Mouse (Mus musculus) ES-Bruce4 (cell line): Measurements from ENCODE around the gene Palm2. TPM values are rescaled to one million over a fixed set of nuclear protein-coding genes. Genes with fewer than 3 reads are reported as not detected.

Source experiments
- H3K27ac ChIP-seq: 2 replicates; pipeline ENCODE4 v1.5.1; 2012; ENCODE audit warnings: low read length, inconsistent platforms; ENCODE audit not compliant: insufficient read depth
- H3K27me3 ChIP-seq: 2 replicates; pipeline ENCODE4 v1.6.1; 2012; ENCODE audit warnings: mild to moderate bottlenecking, low read length, inconsistent platforms; ENCODE audit not compliant: control insufficient read depth, poor library complexity, insufficient read depth, severe bottlenecking
- H3K36me3 ChIP-seq: 2 replicates; pipeline ENCODE4 v1.6.1; 2012; ENCODE audit warnings: inconsistent platforms, mild to moderate bottlenecking, low read length, moderate library complexity; ENCODE audit not compliant: control insufficient read depth, poor library complexity, insufficient read depth, severe bottlenecking
- H3K4me1 ChIP-seq: one replicate; pipeline ENCODE4 v1.8.1; 2011; ENCODE audit warnings: low read length; ENCODE audit not compliant: control insufficient read depth, insufficient read depth
- H3K4me3 ChIP-seq: 2 replicates; pipeline ENCODE4 v1.5.1; 2011; ENCODE audit warnings: low read depth, mild to moderate bottlenecking, low read length
- H3K9ac ChIP-seq: 2 replicates; pipeline ENCODE4 v1.6.1; 2012; ENCODE audit warnings: low read depth, mild to moderate bottlenecking, inconsistent platforms; ENCODE audit not compliant: poor library complexity, severe bottlenecking
- H3K9me3 ChIP-seq: replicated peaks from 2 replicates; pipeline ENCODE4 v1.6.1; 2012; ENCODE audit warnings: mild to moderate bottlenecking, low read length, inconsistent platforms; ENCODE audit not compliant: control insufficient read depth, poor library complexity, insufficient read depth, severe bottlenecking
- CTCF ChIP-seq: IDR thresholded peaks from one replicate; pipeline ENCODE4 v1.8.1; 2011; ENCODE audit warnings: low read depth, low read length
- EP300 ChIP-seq: IDR thresholded peaks from 2 replicates; pipeline ENCODE4 v1.6.1; 2011; ENCODE audit warnings: low read depth, low read length; ENCODE audit not compliant: insufficient read depth
- POLR2A ChIP-seq: IDR thresholded peaks from one replicate; pipeline ENCODE4 v1.8.1; 2011; ENCODE audit warnings: low read length; ENCODE audit not compliant: insufficient read depth
- polyA plus RNA-seq: library from polyadenylated mRNA; stranded (reverse); fragments of >200 nt; gene quantifications from 2 replicates; pipeline ENCODE4 v1.2.4, GENCODE M21; 2011; ENCODE audit warnings: low read depth; ENCODE audit not compliant: missing spikeins, insufficient read depth, insufficient read length

The Palm2 gene
- polyA plus RNA-seq, 1 experiment: 3.4 TPM

DNA sequence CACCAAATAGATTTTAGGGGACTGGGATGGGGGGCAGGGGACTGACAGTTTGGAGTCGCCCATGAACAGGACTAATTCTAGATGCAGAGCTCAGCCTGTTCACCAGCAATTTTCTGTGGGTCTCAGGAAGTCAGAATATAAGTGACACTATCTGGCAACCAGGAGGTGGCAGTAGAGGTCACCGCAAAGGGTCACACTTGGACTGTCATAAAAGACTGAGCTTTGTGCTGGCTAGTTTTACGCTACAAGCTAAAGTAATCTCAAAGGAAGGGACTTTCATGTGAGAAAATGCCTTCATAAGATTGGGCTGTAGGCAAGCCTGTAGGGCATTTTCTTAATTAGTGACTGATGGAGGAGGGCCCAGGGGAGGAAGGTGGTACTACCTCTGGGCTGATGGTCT, 17.8 kb downstream of the Palm2 start:
- H3K9me3 ChIP-seq: no peaks in the 10 kb centered on the region
- no peaks in the 10 kb centered on the region for H3K27me3 ChIP-seq

DNA sequence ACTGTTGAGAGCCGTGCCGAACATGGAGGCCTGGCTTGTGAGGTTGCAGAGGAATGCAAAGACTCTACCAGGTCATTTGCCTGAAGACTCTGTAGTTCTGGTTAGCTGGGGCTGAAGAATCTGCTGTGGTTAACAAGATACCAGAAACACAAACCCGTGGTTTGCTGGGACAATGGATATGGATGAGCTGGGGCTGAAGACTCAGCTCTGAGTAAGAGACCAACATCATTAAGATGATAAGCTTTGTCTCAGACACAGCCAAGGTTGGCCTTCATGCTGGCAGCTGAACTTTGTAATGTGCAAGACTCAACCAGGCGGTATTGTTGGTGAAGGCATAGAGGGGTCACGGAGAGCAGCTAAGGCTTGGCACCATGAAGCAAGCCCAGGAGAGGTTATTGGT, 18.6 kb downstream of the Palm2 start:
- Histone ChIP-seq H3K27ac (no peak overlapping the region), H3K27me3 (no peaks in the 10 kb centered on the region), H3K36me3 (no peaks in the 10 kb centered on the region), H3K9me3 (no peaks in the 10 kb centered on the region), H3K4me3 (no peak overlapping the region), H3K9ac (no peak overlapping the region), H3K4me1 (no peaks in the 10 kb centered on the region)
- TF ChIP-seq EP300 (no peak), CTCF (no peak), POLR2A (no peak)

More for the DNA sequence above, 17.8 kb downstream of the Palm2 start:
- Histone ChIP-seq H3K4me3 (no peak overlapping the region), H3K27ac (no peak overlapping the region), H3K36me3 (no peaks in the 10 kb centered on the region), H3K9ac (no peak overlapping the region), H3K4me1 (no peaks in the 10 kb centered on the region)
- TF ChIP-seq CTCF: peak; percentile 21
- no peak for TF ChIP-seq EP300

DNA sequence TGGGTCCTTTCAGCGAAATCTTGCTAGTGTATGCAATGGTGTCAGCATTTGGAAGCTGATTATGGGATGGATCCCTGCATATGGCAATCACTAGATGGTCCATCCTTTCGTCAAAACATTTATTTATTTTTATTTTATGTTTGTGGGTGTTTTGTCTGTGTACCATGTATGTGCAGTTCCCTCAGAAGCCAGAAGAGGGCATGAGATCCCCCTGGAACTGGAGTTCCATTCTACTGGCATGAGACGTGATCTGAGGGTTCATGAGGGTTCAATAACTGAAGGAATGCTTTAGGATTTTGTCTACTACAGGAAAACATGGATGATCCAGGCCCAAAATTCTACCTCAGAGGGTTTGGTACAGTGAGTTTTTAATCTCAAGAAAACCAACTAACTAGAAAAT, 28.3 kb downstream of the Palm2 start:
- Histone ChIP-seq H3K4me1 (no peaks in the 10 kb centered on the region), H3K36me3 (no peaks in the 10 kb centered on the region), H3K27me3 (no peaks in the 10 kb centered on the region), H3K9ac (no peak overlapping the region), H3K9me3 (no peaks in the 10 kb centered on the region), H3K4me3 (no peak overlapping the region), H3K27ac (no peak overlapping the region)
- no peak for TF ChIP-seq EP300
- TF ChIP-seq CTCF: no peak
- no peak for TF ChIP-seq POLR2A

DNA sequence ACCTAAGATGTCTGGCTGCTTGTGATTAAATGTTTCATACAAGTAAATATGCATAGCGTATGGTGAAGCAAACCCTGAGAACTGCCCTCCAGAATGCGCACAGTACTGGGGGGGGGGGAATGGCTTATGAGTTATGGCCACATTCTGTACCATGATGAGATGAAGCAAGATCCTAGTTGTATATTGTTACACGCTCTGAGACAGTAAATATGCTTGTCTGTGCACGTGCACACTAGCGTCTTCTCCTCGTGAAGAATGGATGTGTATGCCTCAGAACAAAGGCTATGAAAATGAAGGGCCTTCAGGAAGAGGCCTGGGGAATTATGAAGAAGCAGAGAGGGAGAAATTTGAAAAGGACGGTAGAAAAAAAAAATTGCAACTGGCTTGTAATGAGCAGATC, 48.4 kb downstream of the Palm2 start:
- Histone ChIP-seq H3K27ac (no peak overlapping the region), H3K4me3 (no peak overlapping the region), H3K4me1 (no peaks in the 10 kb centered on the region), H3K9ac (no peak overlapping the region), H3K27me3 (no peaks in the 10 kb centered on the region), H3K36me3 (no peaks in the 10 kb centered on the region), H3K9me3 (no peaks in the 10 kb centered on the region)
- TF ChIP-seq POLR2A: no peak
- TF ChIP-seq CTCF: no peak
- TF ChIP-seq EP300: no peak

DNA sequence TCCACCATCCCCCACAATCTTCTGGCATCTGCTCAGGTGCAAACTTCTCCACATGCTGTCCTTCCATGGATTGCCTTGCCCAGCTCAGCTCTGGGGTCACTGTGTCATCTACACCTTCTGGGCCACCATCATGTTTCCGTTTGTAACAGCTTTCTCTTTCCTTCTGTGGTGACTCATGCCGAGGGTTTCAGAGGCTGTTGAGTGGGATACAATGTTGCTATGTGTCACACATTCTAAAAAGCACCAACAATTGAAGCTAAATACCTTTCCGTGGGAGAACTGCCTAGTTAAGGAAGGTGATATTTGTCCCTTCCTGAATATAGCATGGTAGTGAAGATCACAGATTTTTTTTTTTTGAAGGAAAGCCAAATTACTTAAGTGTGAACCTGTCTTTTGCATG, 52.3 kb downstream of the Palm2 start:
- no peaks in the 10 kb centered on the region for H3K9me3 ChIP-seq
- H3K9ac ChIP-seq: no peak overlapping the region
- no peaks in the 10 kb centered on the region for H3K36me3 ChIP-seq
- H3K4me3 ChIP-seq: no peak overlapping the region
- no peak overlapping the region for H3K27ac ChIP-seq
- TF ChIP-seq EP300 (no peak), POLR2A (no peak), CTCF (no peak)
- H3K4me1 ChIP-seq: peaks cover 2% of the 10 kb centered on the region
- no peaks in the 10 kb centered on the region for H3K27me3 ChIP-seq

DNA sequence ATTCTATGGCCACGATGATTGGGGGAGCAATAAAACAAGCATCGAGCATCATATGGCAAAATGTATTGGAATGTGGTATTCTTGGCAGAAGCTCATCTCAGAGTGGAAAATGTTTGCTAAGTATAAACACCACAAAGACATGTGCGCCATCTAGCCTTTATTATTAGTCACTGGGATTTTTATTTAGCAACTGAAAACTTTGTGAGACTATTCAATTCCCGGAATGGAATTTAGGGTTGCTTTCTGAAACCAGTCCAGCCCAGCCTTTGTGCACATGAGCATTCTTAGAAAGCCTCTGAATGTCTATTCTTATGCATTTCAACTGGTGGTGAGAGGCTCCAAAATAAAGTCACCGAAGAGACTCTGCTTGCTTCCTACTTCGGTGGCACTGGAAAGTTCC, 55.8 kb downstream of the Palm2 start:
- H3K4me3 ChIP-seq: no peak overlapping the region
- TF ChIP-seq POLR2A (no peak), EP300 (no peak), CTCF (no peak)
- H3K9me3 ChIP-seq: no peaks in the 10 kb centered on the region
- no peaks in the 10 kb centered on the region for H3K27me3 ChIP-seq
- H3K36me3 ChIP-seq: no peaks in the 10 kb centered on the region
- no peak overlapping the region for H3K27ac ChIP-seq
- no peak overlapping the region for H3K9ac ChIP-seq
- H3K4me1 ChIP-seq: peaks cover 2% of the 10 kb centered on the region

DNA sequence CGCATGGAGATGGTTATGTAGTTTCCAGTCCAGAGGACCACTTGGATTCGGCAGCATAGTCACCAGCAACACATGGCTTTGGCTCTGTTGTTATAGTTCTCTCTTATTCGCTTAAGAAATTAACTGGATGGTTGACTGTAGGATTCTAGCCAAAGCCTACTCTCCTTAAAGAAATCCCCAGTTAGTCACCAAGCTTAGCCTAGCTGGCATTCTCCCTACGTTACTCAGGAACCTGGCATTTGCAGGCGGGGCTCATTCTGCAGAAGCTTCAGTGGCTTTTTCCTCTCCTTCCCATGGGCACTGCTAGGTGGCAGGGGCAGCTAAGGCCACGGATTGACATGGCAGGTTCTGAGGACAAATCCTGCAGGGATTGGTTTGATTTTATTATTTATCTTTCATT, 70.7 kb downstream of the Palm2 start:
- no peaks in the 10 kb centered on the region for H3K4me1 ChIP-seq
- H3K27ac ChIP-seq: no peak overlapping the region
- H3K9me3 ChIP-seq: peaks cover 4% of the 10 kb centered on the region; the same call in 1 of the 2 replicates
- TF ChIP-seq POLR2A: no peak
- TF ChIP-seq CTCF: no peak
- TF ChIP-seq EP300: no peak
- no peak overlapping the region for H3K9ac ChIP-seq
- no peaks in the 10 kb centered on the region for H3K27me3 ChIP-seq
- no peak overlapping the region for H3K4me3 ChIP-seq
- no peaks in the 10 kb centered on the region for H3K36me3 ChIP-seq
